Mouse (Mus musculus): Measurements from ENCODE around the gene Mical2.
A peak's percentile ranks its signal among the peaks of the same experiment; 100 is the strongest.

The Mical2 gene

GRCm38 (mm10) chr7:112242587-112242986 is 16.9 kb downstream of the Mical2 start:
- DNase-seq (ENCODE audit: low spot score): no peak

DNA sequence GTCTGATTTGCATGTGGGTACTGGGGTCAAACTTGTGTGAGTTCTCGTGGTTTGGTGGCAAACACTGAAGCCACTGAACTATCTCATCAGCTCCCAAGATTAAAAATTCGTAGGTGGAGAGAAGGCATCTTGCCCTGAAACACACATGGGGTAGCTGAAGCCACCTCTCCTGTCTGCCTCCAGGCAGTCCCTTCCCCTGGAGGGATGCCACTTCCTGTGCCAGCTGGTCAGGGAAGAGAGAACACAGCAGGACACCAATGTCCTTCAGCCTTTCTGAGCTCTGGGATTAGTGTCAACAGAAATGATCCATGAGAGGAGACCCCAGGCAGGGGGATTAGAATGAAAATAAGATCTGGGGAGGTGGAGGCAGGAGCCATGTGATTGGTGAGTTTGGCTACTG is 18.4 kb downstream of the Mical2 start:
- no peak for DNase-seq (ENCODE audit: low spot score)

DNA sequence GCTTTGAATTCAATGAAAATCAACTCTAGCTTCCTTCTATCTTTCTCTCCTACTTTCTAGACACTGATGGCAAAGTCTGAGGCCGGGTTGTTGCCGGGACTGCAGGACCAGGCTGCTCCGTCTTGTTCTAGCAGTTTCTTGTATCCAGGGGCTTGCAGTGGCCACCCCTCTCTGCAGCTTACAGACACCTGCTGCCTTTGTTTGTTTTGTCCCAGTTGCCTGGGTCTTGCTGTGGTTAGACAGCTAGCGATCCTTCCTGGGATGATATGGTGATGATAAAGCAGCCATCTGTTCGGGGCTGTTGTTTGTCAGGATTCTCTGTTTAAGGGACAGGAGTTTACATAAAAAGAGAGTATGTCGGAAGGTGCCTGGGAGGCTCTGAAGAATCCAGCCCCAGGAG is 19.0 kb downstream of the Mical2 start:
- DNase-seq (ENCODE audit: low spot score): no peak

DNA sequence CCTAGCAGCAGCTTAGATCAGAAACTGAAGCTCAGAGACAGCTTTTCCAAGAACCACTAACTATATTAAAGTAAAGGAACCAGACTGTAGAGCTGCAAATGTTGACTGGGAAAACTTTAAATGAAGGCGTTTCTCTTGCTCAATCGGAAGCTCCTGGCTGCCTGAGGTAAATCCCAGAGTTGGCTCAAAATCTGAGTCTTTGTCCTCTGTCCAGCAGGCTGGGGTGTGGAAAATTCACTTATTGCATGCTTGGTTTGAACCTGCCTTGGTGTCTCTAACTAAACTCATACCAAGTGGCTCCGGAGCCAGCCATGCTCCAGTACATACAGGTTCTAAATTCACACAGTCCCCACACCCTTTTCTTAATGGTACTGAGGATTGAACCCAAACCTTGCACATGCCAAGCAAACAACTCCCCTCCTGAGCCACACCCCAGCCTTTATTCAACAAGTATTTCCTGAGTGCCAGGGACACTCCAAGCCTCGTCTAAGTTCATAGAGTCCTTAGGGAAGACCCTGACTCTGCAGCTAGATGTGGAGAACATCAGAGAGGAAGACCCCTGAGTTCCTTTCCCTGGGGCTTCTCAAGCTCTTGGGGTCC is 20.3 kb downstream of the Mical2 start:
- no peak for DNase-seq (ENCODE audit: low spot score)

- no peak for DNase-seq (ENCODE audit: low spot score)
Measured at GRCm38 (mm10) chr7:112246442-112246841, 20.8 kb downstream of the Mical2 start.

GRCm38 (mm10) chr7:112247890-112248289 is 22.2 kb downstream of the Mical2 start:
- no peak for DNase-seq (ENCODE audit: low spot score)

DNA sequence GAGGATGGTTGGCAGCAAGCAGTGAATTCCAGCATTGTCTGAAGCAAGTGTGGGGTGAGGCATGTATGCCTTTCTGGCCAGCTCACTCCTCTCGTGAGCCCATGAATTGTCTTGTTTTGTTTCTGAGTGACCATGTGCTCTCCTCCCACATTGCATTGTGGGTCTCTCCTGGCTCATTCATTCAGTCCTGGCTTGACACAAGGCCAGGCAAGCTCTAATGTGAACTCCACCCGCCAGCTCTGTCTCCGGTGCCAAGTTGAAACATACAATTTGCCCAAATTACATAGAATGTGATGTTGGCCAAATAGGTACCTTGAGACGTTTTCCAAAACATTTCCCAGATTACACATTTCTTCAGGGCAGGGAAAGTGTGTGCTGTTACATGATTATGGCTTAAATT is 23.8 kb downstream of the Mical2 start:
- DNase-seq (ENCODE audit: low spot score): no peak

DNA sequence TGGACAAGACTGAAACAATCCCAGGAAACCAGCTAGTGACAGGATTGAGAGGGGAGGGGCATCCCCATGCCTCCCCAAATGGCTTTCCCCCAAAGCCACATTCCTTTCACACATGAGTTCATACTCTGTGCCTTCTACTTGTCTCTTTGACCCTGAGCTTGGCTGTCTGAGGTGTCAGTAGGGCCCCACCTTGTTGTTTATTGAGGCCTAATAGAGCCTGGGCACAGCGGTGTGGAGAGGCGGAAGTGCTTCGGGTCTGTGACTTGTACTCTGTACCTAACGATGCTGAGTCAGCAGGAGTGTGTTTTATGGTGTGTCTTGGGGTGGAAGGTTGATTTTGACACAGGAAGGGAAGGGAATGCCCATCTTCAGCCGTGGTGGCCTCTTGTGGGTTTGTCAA is 26.4 kb downstream of the Mical2 start:
- no peak for DNase-seq (ENCODE audit: low spot score)

- no peak for DNase-seq (ENCODE audit: low spot score)
Measured at GRCm38 (mm10) chr7:112254233-112254632, 28.6 kb downstream of the Mical2 start.

DNA sequence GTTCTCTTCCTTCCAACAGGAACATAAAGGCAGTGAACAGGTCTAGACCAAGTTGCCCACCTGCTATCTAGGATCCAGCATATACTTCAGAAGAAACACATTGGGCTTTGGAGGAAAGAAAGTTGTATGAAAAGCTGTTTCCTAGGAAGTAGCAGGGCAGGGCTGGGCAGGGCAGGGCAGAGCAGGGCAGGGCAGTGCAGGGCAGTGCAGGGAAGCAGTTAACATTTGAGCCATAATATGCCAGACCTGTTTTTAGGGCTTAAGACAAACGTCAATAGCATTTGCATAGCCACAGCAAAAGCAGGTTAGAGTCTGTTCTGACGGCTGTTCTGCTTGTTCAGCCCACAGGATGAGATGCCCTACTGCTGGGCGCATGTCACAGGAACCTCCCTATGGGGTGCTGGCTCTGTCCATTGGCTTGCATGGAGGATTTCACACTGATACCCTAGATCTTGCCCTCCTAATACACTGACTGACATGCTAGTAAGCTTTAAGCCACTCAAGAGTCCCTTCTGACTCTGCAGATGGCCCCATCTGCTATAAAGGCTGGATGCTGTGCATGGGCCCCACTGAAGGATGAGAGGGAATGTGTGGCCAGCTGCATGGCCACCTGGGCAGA is 29.7 kb downstream of the Mical2 start:
- no peak for DNase-seq (ENCODE audit: low spot score)

GRCm38 (mm10) chr7:112258338-112258903 is 32.8 kb downstream of the Mical2 start:
- no peak for DNase-seq (ENCODE audit: low spot score)

DNA sequence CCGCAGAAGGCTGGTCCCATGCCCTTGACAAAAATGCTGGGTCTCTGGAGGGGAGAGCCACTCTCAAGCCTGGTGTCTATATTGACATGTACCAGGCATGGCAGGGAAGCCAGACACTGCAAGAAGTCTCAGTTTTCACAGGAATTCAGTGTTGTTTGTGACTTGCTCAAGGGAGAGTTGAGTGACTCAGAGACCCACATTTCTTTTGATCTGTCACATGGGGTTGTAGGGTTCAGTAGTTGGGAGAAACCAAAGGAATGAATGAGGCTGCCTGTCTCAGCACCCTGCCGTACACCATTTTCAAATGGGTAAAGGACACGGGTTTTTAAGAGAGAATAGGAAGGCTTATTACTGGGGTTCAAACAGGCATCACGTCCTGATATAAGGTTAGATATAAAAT is 33.6 kb downstream of the Mical2 start:
- no peak for DNase-seq (ENCODE audit: low spot score)

DNA sequence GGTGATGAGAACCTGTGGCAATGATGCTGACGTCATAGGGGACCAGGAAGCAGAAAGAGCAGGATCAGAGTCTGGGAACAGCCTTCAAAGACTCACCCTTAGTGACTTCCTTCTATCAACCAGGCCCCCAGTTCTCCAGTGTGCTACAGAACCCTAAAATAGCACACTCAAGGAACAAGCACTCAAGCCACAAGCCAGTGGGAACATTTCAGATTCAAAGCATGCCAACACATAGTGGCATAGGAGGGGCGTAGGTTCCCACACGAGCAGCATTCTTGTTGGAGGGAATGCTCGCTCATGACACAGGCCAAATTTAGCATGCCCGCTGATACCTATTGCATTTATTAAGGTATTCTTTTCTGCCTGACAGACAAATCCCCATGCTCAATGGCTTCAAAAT is 35.5 kb downstream of the Mical2 start:
- no peak for DNase-seq (ENCODE audit: low spot score)

- DNase-seq (ENCODE audit: low spot score): no peak
Measured at GRCm38 (mm10) chr7:112267266-112267665, 41.6 kb downstream of the Mical2 start.

DNA sequence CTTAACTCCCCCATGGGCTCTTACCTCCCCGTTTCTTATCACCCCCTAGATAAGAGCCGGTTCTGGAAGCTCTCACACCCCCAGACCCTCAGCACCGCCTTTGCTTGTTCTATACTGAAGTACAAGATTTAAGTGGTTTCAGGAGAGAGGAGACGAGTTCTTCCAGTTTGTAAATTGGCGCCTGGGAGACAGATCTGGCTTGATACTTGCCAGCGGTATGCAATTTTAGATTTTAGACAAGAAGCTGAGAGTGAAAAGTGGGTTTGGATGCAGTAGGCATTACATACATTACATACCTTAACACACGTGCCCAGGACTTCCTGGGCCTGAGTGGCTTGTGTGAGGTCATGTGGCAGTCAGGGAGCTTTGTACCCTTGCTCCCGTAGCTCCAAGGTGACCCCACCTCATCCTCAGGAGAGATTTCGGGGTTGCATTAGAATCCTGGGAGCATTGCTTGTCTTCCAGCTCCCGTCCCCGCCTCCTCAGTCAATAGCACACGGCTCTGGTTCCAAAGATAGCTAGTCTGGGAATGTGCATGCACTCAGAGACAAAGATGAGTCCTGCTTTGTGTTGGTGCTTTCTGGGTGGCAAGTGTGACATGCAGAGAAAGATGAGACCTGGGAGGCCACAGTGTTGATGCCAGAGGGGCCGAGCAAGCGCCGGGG is 43.2 kb downstream of the Mical2 start:
- no peak for DNase-seq (ENCODE audit: low spot score)

DNA sequence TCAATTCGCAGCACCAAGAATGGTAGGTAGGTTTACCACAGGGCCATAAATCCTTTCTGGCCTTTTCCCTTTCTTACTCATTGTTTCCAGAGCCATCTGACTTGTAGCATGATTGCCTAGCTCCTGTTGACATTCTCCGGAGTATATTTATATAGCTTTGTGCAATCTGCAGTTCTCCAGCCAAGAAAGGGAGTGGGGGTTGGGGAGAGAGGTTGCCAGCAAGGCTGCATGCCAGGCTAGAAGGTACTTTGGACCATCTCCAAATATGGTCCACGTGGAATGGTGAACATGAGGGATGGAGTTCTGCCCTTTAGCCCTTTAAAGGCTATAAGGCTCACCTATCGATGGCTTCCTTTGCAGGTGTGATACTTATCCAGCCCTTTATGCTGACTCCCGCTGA is 45.2 kb downstream of the Mical2 start:
- peak; percentile 50 for DNase-seq (ENCODE audit: low spot score)

GRCm38 (mm10) chr7:112271627-112272026 is 46.0 kb downstream of the Mical2 start:
- no peak for DNase-seq (ENCODE audit: low spot score)

DNA sequence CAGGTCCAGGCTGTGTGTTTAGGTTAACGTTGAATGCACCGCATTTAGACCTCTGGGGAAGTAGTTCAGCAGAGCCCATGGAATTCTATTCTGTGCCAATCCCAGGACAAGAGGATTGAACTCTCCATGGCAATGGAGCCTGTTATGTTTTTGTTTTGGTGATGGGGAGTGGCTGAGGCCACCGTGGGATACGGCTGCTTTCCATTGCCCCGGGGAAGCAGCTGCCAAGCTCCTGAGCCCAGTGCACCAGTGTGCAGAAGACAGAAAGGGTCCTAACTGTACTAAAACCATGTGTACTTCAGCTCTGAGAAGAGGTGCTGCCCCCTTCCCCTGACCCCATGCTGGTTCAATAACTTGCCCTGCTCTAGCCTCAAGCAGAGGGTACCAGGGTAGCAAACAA is 47.0 kb downstream of the Mical2 start:
- no peak for DNase-seq (ENCODE audit: low spot score)

GRCm38 (mm10) chr7:112273451-112273850 is 47.8 kb downstream of the Mical2 start:
- DNase-seq (ENCODE audit: low spot score): no peak

GRCm38 (mm10) chr7:112274611-112275010 is 49.0 kb downstream of the Mical2 start:
- no peak for DNase-seq (ENCODE audit: low spot score)

GRCm38 (mm10) chr7:112275093-112275492 is 49.4 kb downstream of the Mical2 start:
- no peak for DNase-seq (ENCODE audit: low spot score)

DNA sequence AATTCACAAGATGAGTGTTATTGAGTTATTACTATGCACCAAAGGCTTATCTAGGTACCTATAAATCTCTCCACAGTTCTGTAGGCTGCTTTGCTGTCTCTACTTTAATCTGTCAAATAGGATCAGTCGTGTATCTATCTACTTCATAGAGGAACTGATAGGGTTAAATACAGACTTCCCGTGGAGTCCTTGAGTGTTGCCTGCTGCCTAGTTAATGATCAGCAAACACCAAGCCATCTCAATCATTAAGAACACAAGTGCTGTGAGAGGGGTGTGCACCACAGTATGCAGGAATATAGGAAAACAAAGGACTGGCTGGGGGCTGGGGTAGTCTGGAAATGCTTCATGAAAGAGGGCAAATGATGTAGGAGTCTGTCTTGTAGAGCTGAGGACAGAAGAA is 50.2 kb downstream of the Mical2 start:
- no peak for DNase-seq (ENCODE audit: low spot score)

DNA sequence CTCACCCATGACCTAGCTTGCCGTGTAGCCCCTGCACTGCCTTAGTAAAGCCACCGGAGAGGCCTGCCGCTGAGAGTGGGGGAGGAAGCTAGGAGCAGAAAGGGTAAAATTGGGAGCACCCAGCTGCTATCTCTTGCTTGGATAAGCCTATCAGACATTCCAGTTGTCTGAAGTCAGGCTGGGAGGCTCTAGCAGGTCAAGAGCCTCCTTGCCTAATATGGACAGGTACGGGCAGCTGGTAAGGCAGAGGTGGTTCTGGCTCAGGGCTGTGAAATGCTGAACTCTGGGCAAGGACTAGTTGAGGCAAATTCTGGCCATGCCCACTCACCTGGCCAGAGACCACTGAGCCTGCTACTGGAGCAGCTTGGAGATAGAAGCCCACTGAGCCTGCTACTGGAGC is 51.2 kb downstream of the Mical2 start:
- DNase-seq (ENCODE audit: low spot score): peak; percentile 23

Data from urinary bladder, postnatal 25 days (tissue).